Mouse (Mus musculus): ENCODE results near the gene Ccer2. TPM values are rescaled to one million over a fixed set of nuclear protein-coding genes. Genes with fewer than 3 reads are reported as not detected.

Ccer2 gene
- total RNA-seq, 1 experiment, result not detected

DNA sequence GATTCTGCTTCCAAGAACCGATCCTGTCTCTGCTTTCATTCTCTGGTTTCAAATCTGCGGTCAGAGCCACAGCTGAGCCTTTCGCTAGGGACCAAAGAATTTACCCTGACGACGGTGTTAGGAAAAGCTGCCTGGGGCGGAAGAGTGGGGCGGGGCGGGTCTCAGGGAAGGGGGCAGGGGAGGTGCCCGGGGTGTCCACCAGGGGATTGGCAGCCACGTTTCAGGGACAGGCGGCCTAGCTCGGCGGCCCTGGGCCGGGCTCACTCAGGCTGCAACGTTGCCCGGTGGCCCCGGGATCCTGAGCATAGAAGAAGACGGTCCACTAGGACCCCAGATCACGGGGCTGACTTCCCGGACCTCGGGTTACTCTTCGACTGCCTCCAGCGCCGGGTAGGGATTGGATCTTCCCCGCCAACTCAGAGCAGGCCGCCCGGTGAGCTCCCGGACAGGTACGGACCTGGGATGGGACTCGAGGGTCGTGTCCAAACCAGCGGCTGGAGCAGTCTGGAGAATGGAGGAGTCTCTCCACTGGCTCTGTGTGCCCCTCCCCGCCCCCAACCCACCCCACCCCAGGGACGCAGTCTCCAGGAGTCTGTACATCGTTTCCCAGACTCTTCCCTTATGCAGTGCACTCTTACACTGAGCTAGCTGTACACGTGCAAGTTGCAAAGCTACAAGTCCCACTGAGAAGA is 39.2 kb upstream of the Ccer2 start, which contains the start of gene Fbxo17:
Fbxo17 (plus strand) TSS at position 215 of the 692 bp plus-strand sequence.
- H3K9me3 ChIP-seq (ENCODE audit: control insufficient read depth, insufficient read depth, low read depth, low read length), result no peaks in the 10 kb centered on the region
- in situ Hi-C loops (cut with MboI; ENCODE audit: low sequenced_read_pairs in 2 of 2, unreplicated experiment in 2 of 2), result loop anchor here in 1 of 2 experiments (5.0 kb wide), 1 partner anchor 99 kb away; no protein-coding TSS in a partner anchor
- TF ChIP-seq ZNF384 (IDR thresholded peaks at IDR 0.05; ENCODE audit: low read depth, low read length), result no peak
- TF ChIP-seq ZC3H11A (IDR thresholded peaks at IDR 0.05; ENCODE audit: borderline replicate concordance, low read depth, low read length), result no peak
- TF ChIP-seq HCFC1 (IDR thresholded peaks at IDR 0.05; ENCODE audit: borderline replicate concordance, insufficient read depth, low read length), result no peak
- TF ChIP-seq CHD2 (IDR thresholded peaks at IDR 0.05; ENCODE audit: low read depth, low read length), result no peak
- no peak for TF ChIP-seq MAFK (IDR thresholded peaks at IDR 0.05; ENCODE audit: insufficient read depth, low read depth, low read length)
- peak within 1 kb of the TSS; percentile 82 for H3K9ac ChIP-seq (ENCODE audit: insufficient read depth, low read depth, low read length, poor library complexity, severe bottlenecking)
- no peaks in the 10 kb centered on the region for H3K36me3 ChIP-seq (ENCODE audit: control insufficient read depth, insufficient read depth, low read length, poor library complexity, severe bottlenecking)
- H3K4me1 ChIP-seq (ENCODE audit: control insufficient read depth in 2 of 2, insufficient read depth in 2 of 2, low read length in 2 of 2, poor library complexity in 1 of 2), result peaks cover 2 to 17% of the 10 kb centered on the region in 2 experiments; a peak in 3 of 4 replicates
- DNase-seq (ENCODE audit: low read depth, low spot score), result no peak
- peak within 1 kb of the TSS; percentile 55 to 82 for H3K4me3 ChIP-seq (ENCODE audit: insufficient read depth in 1 of 2, low read depth in 1 of 2, low read length in 2 of 2, poor library complexity in 1 of 2, severe bottlenecking in 1 of 2)
- peak within 1 kb of the TSS; percentile 42; the same call in 1 of the 2 replicates for H3K27ac ChIP-seq (ENCODE audit: insufficient read depth, low read depth, low read length, poor library complexity, severe bottlenecking)

DNA sequence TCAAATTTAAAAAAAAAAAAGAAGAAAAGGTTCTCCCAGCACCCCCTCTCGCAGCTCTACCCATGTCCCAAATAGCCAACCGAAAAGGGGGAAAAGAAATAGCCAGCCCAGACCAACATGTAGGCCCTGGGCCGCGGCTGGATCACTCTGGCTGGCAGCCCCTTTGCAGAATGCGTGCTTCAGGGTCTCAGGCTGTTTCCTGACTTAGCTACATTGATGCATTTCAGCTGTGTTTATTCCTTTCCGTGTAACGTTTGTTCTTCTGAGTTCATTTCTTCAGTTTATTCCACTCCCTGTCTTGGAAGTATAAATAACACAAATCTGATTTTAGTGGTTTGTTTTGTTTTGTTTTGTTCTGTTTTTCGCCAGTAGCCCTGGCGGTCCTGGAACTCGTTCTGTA is 38.2 kb upstream of the Ccer2 start:
- Histone ChIP-seq H3K4me3 (ENCODE audit: insufficient read depth in 1 of 2, low read depth in 1 of 2, low read length in 2 of 2, poor library complexity in 1 of 2, severe bottlenecking in 1 of 2) (no peak overlapping the region; a peak in 2 of 4 replicates), H3K9ac (ENCODE audit: insufficient read depth, low read depth, low read length, poor library complexity, severe bottlenecking) (no peak overlapping the region), H3K4me1 (ENCODE audit: control insufficient read depth in 2 of 2, insufficient read depth in 2 of 2, low read length in 2 of 2, poor library complexity in 1 of 2) (peaks cover 2 to 17% of the 10 kb centered on the region in 2 experiments; a peak in 3 of 4 replicates), H3K36me3 (ENCODE audit: control insufficient read depth, insufficient read depth, low read length, poor library complexity, severe bottlenecking) (no peaks in the 10 kb centered on the region), H3K27ac (ENCODE audit: insufficient read depth, low read depth, low read length, poor library complexity, severe bottlenecking) (no peak overlapping the region), H3K9me3 (ENCODE audit: control insufficient read depth, insufficient read depth, low read depth, low read length) (no peaks in the 10 kb centered on the region)
- in situ Hi-C loops (cut with MboI; ENCODE audit: low sequenced_read_pairs in 2 of 2, unreplicated experiment in 2 of 2), result loop anchor here in 1 of 2 experiments (5.0 kb wide), 1 partner anchor 100 kb away; no protein-coding TSS in a partner anchor
- no peak for TF ChIP-seq ZC3H11A (IDR thresholded peaks at IDR 0.05; ENCODE audit: borderline replicate concordance, low read depth, low read length)
- no peak for TF ChIP-seq ZNF384 (IDR thresholded peaks at IDR 0.05; ENCODE audit: low read depth, low read length)
- no peak for TF ChIP-seq CHD2 (IDR thresholded peaks at IDR 0.05; ENCODE audit: low read depth, low read length)
- TF ChIP-seq HCFC1 (IDR thresholded peaks at IDR 0.05; ENCODE audit: borderline replicate concordance, insufficient read depth, low read length), result no peak
- no peak for TF ChIP-seq MAFK (IDR thresholded peaks at IDR 0.05; ENCODE audit: insufficient read depth, low read depth, low read length)
- DNase-seq (ENCODE audit: low read depth, low spot score), result no peak

DNA sequence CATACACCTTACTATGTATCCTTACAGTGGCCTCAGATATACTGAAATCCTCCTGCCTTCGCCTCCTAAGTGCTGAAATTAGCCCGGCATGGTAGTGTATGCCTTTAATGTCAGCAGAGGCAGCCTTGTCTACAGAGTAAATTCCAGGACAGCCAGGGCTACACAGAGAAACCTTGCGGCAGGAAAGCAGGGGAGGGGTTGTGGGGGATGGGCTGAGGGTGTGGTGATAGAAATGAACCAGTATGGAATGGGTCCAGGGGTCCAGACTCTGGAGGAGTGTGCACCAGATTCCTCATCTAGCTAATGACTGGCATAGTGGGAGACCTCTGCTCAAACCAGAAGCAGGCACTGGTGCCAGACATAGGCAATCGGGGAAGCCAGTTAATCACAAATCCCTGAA is 36.8 kb upstream of the Ccer2 start:
- Histone ChIP-seq H3K27ac (ENCODE audit: insufficient read depth, low read depth, low read length, poor library complexity, severe bottlenecking) (no peak overlapping the region; the same call in 1 of the 2 replicates), H3K9me3 (ENCODE audit: control insufficient read depth, insufficient read depth, low read depth, low read length) (no peaks in the 10 kb centered on the region), H3K4me1 (ENCODE audit: control insufficient read depth in 2 of 2, insufficient read depth in 2 of 2, low read length in 2 of 2, poor library complexity in 1 of 2) (peaks cover 2 to 10% of the 10 kb centered on the region in 2 experiments; a peak in 3 of 4 replicates), H3K9ac (ENCODE audit: insufficient read depth, low read depth, low read length, poor library complexity, severe bottlenecking) (no peak overlapping the region), H3K36me3 (ENCODE audit: control insufficient read depth, insufficient read depth, low read length, poor library complexity, severe bottlenecking) (no peaks in the 10 kb centered on the region), H3K4me3 (ENCODE audit: insufficient read depth in 1 of 2, low read depth in 1 of 2, low read length in 2 of 2, poor library complexity in 1 of 2, severe bottlenecking in 1 of 2) (no peak overlapping the region)
- in situ Hi-C loops (cut with MboI; ENCODE audit: low sequenced_read_pairs in 2 of 2, unreplicated experiment in 2 of 2), result loop anchor here in 1 of 2 experiments (5.0 kb wide), 1 partner anchor 102 kb away; no protein-coding TSS in a partner anchor
- TF ChIP-seq HCFC1 (IDR thresholded peaks at IDR 0.05; ENCODE audit: borderline replicate concordance, insufficient read depth, low read length) (no peak), ZNF384 (IDR thresholded peaks at IDR 0.05; ENCODE audit: low read depth, low read length) (no peak)
- no peak for DNase-seq (ENCODE audit: low read depth, low spot score)

DNA sequence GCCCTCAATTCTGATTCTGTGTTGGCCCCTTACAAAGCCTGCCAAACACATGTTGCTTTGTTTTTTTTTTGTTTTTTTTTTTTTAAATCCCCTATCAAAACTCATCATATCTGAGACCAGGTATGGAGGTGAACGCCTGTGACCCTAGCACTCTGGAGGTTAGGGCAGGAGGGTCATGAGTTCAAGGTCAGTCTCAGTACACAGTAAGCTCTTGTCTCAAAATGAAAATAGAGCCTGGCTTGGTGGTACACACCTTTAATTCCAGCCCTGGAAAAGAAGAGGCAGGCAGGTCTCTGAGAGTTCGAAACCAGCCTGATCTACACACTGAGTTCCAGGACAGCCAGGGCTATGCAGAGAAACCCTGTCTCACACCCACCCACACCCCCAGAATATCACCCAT is 36.3 kb upstream of the Ccer2 start:
- Histone ChIP-seq H3K36me3 (ENCODE audit: control insufficient read depth, insufficient read depth, low read length, poor library complexity, severe bottlenecking) (no peaks in the 10 kb centered on the region), H3K4me1 (ENCODE audit: control insufficient read depth in 2 of 2, insufficient read depth in 2 of 2, low read length in 2 of 2, poor library complexity in 1 of 2) (peaks cover 2 to 8% of the 10 kb centered on the region in 2 experiments; a peak in 3 of 4 replicates), H3K9ac (ENCODE audit: insufficient read depth, low read depth, low read length, poor library complexity, severe bottlenecking) (no peak overlapping the region; the same call in 1 of the 2 replicates), H3K27ac (ENCODE audit: insufficient read depth, low read depth, low read length, poor library complexity, severe bottlenecking) (peak overlapping the region; percentile 6; the same call in 1 of the 2 replicates), H3K4me3 (ENCODE audit: insufficient read depth in 1 of 2, low read depth in 1 of 2, low read length in 2 of 2, poor library complexity in 1 of 2, severe bottlenecking in 1 of 2) (no peak overlapping the region), H3K9me3 (ENCODE audit: control insufficient read depth, insufficient read depth, low read depth, low read length) (no peaks in the 10 kb centered on the region)
- in situ Hi-C loops (cut with MboI; ENCODE audit: low sequenced_read_pairs in 2 of 2, unreplicated experiment in 2 of 2), result loop anchor here (5.0 to 10.0 kb wide), 2 partner anchors 102 to 115 kb away; no protein-coding TSS in a partner anchor
- TF ChIP-seq MAFK (IDR thresholded peaks at IDR 0.05; ENCODE audit: insufficient read depth, low read depth, low read length), result no peak
- TF ChIP-seq ZC3H11A (IDR thresholded peaks at IDR 0.05; ENCODE audit: borderline replicate concordance, low read depth, low read length), result no peak
- no peak for TF ChIP-seq CHD2 (IDR thresholded peaks at IDR 0.05; ENCODE audit: low read depth, low read length)
- TF ChIP-seq HCFC1 (IDR thresholded peaks at IDR 0.05; ENCODE audit: borderline replicate concordance, insufficient read depth, low read length), result no peak
- DNase-seq (ENCODE audit: low read depth, low spot score), result no peak
